14 mouse cellular contexts compared by ENCODE assay signal in genomic region chr9:20893590-20894343, GRCm38 (mm10).
"Had no signal": no experiment of that assay in that cellular context is flagged by ENCODE, and none has a peak within 500 bp of the region (broad histone marks: within the 10 kb centered on the region; RNA-seq: fewer than 3 reads in every experiment).

No protein-coding gene starts in this region.

- ATAC-seq: midbrain, embryonic 13.5 days had no signal

- H3K4me2 ChIP-seq: kidney, embryonic 15.5 days; limb, embryonic 13.5 days; lung, embryonic 14.5 days; midbrain, embryonic 13.5 days; neural tube, embryonic 15.5 days had no signal

- H3K4me3 ChIP-seq: kidney, embryonic 15.5 days; limb, embryonic 13.5 days; midbrain, embryonic 13.5 days; neural tube, embryonic 15.5 days had no signal

- H3K9me3 ChIP-seq: kidney, embryonic 15.5 days; limb, embryonic 13.5 days; midbrain, embryonic 13.5 days; neural tube, embryonic 15.5 days had no signal

- H3K9ac ChIP-seq: kidney, embryonic 15.5 days; limb, embryonic 13.5 days; liver, embryonic 14.5 days; lung, embryonic 14.5 days; midbrain, embryonic 13.5 days; neural tube, embryonic 15.5 days had no signal

- H3K27me3 ChIP-seq: kidney, embryonic 15.5 days; limb, embryonic 13.5 days; midbrain, embryonic 13.5 days; neural tube, embryonic 15.5 days had no signal

- H3K27ac ChIP-seq: kidney, embryonic 15.5 days; liver, embryonic 14.5 days; macrophage; midbrain, embryonic 13.5 days; neural tube, embryonic 15.5 days had no signal

- DNase-seq: kidney, adult 2 months; kidney, postnatal 14 days; left cerebral cortex, postnatal 4 days; lung, embryonic 14.5 days; lung, postnatal 14 days; right cerebral cortex, adult 18-20 months; right cerebral cortex, postnatal 25 days; thymus, postnatal 4 days had no signal
